Mouse (Mus musculus) limb, embryonic 14.5 days (tissue): ENCODE measurements around the gene Ranbp10. TPM values are rescaled to one million over a fixed set of nuclear protein-coding genes. Genes with fewer than 3 reads are reported as not detected.

Experiments used
- ATAC-seq: fragments of 200-750 bp; cut with Nextera tagmentation; 2 replicates; pipeline ENCODE4 v1.8.0; 2017; ENCODE audit warnings: low read depth, moderate number of reproducible peaks, moderate TSS enrichment; ENCODE audit not compliant: low FRiP score
- DNase-seq: peaks from one replicate; pipeline ENCODE4 v3.0.0-alpha.2; 2015; ENCODE audit warnings: low spot score
- H3K27ac ChIP-seq: fragments of 300-500 bp; sonication (generic); replicated peaks from 2 replicates; pipeline ENCODE4 v1.5.1; 2014; ENCODE audit warnings: low read depth, mild to moderate bottlenecking, low read length, moderate library complexity, mixed read lengths
- H3K27me3 ChIP-seq: fragments of 300-500 bp; sonication (generic); 2 replicates; pipeline ENCODE4 v1.6.1; 2014; ENCODE audit warnings: low read length, mixed read lengths; ENCODE audit not compliant: control insufficient read depth, insufficient read depth
- H3K36me3 ChIP-seq: fragments of 300-500 bp; sonication (generic); 2 replicates; pipeline ENCODE4 v1.6.1; 2014; ENCODE audit warnings: mild to moderate bottlenecking, low read length, moderate library complexity, mixed read lengths; ENCODE audit not compliant: control insufficient read depth, insufficient read depth
- H3K4me1 ChIP-seq: fragments of 300-500 bp; sonication (generic); 2 replicates; pipeline ENCODE4 v1.6.1; 2014; ENCODE audit warnings: antibody characterized with exemption, low read length, mixed read lengths; ENCODE audit not compliant: control insufficient read depth, insufficient read depth
- H3K4me2 ChIP-seq: fragments of 300-500 bp; sonication (generic); replicated peaks from 2 replicates; pipeline ENCODE4 v1.6.1; 2014; ENCODE audit warnings: low read depth, mild to moderate bottlenecking, low read length, moderate library complexity; ENCODE audit not compliant: severe bottlenecking
- H3K4me3 ChIP-seq: fragments of 300-500 bp; sonication (generic); replicated peaks from 2 replicates; pipeline ENCODE4 v1.5.1; 2014; ENCODE audit warnings: low read length
- H3K9ac ChIP-seq: fragments of 300-500 bp; sonication (generic); 2 replicates; pipeline ENCODE4 v1.6.1; 2014; ENCODE audit warnings: mild to moderate bottlenecking, low read depth, low read length, moderate library complexity; ENCODE audit not compliant: severe bottlenecking
- H3K9me3 ChIP-seq: fragments of 300-500 bp; sonication (generic); 2 replicates; pipeline ENCODE4 v1.6.1; 2016; ENCODE audit warnings: low read length; ENCODE audit not compliant: control insufficient read depth
- POLR2A ChIP-seq: fragments of 200-500 bp; IDR thresholded peaks from 2 replicates; pipeline ENCODE4 v1.8.0; 2012; ENCODE audit warnings: inconsistent platforms, mild to moderate bottlenecking, moderate library complexity, borderline replicate concordance; ENCODE audit not compliant: insufficient read depth, insufficient read length; ENCODE audit errors: extremely low read depth
- WGBS: fragments of 180-500 bp; shearing (Covaris S2); extraction: QIAGEN DNeasy Blood & Tissue Kit; methylation state at CpG from one replicate; pipeline ENCODE4 v1.1.7; 2014; 5-methylcytosine and 5-hydroxymethylcytosine counted together
- polyA plus RNA-seq, 2 experiments: library from polyadenylated mRNA; depleted of rRNA in 1 of 2; stranded (reverse) in 1 of 2; unstranded in 1 of 2; fragments of >200 nt; fragmentation: Nextera tagmentation in 1 of 2; extraction: Ambion mirVana in 1 of 2; gene quantifications; 2 replicates each; pipeline versions ENCODE4 v1.2.1 to v1.2.3; 2012 to 2014

The Ranbp10 gene
- polyA plus RNA-seq, 2 experiments = 12.2 to 31.3 TPM

GRCm38 (mm10) chr8:105811543-105811942, 15.6 kb downstream of the Ranbp10 start:
- Histone ChIP-seq H3K4me3 (no peak overlapping the region), H3K9ac (no peak overlapping the region), H3K9me3 (no peaks in the 10 kb centered on the region), H3K27me3 (no peaks in the 10 kb centered on the region), H3K4me2 (no peak overlapping the region), H3K36me3 (peaks cover 23% of the 10 kb centered on the region), H3K27ac (no peak overlapping the region), H3K4me1 (no peaks in the 10 kb centered on the region)
- TF ChIP-seq POLR2A = no peak
- DNase-seq (no peak), ATAC-seq (no peak)
- WGBS = 82% methylated on average over 3 of the region's 3 CpGs

- no peak for TF ChIP-seq POLR2A
- Histone ChIP-seq H3K4me1 (no peaks in the 10 kb centered on the region), H3K9ac (no peak overlapping the region), H3K27ac (no peak overlapping the region), H3K4me3 (no peak overlapping the region), H3K4me2 (no peak overlapping the region), H3K36me3 (peaks cover 23% of the 10 kb centered on the region), H3K27me3 (no peaks in the 10 kb centered on the region), H3K9me3 (no peaks in the 10 kb centered on the region)
- ATAC-seq (no peak), DNase-seq (no peak)
- 91% methylated on average over 10 of the region's 10 CpGs for WGBS
These were observed 16.1 kb downstream of the Ranbp10 start for GRCm38 (mm10) chr8:105811061-105811460.

GRCm38 (mm10) chr8:105810245-105810786, 16.8 kb downstream of the Ranbp10 start:
- Histone ChIP-seq H3K4me3 (no peak overlapping the region), H3K4me1 (no peaks in the 10 kb centered on the region), H3K36me3 (peaks cover 27% of the 10 kb centered on the region), H3K9me3 (no peaks in the 10 kb centered on the region), H3K27ac (no peak overlapping the region), H3K27me3 (no peaks in the 10 kb centered on the region), H3K9ac (no peak overlapping the region), H3K4me2 (no peak overlapping the region)
- WGBS = 87% methylated on average over 6 of the region's 6 CpGs
- TF ChIP-seq POLR2A = no peak
- DNase-seq = no peak
- no peak for ATAC-seq

DNA sequence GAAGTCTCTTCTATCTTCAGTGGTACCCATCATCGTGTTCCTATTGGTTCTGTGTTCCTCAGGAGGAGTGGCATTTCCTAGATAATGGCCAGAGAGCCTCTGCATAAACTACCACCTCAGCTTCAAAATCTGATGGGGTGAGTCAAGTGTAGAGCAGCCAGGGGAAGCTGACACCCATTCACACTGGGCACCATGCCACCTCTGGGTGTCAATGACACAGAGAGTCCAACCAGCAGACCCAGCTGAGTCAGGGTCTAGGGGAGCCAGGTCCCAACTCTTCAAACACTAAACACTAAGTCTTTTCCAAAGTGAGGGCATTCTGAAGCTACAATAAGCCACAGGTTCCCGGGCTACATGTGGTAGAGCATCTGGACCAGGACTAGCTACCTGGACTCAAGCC, 18.7 kb downstream of the Ranbp10 start:
- TF ChIP-seq POLR2A = no peak
- DNase-seq = no peak
- Histone ChIP-seq H3K4me1 (no peaks in the 10 kb centered on the region), H3K4me3 (no peak overlapping the region), H3K27me3 (no peaks in the 10 kb centered on the region), H3K9me3 (no peaks in the 10 kb centered on the region), H3K4me2 (no peak overlapping the region), H3K36me3 (peaks cover 32% of the 10 kb centered on the region), H3K9ac (no peak overlapping the region), H3K27ac (no peak overlapping the region)
- ATAC-seq = no peak
- WGBS = 92% methylated on average over 2 of the region's 2 CpGs

DNA sequence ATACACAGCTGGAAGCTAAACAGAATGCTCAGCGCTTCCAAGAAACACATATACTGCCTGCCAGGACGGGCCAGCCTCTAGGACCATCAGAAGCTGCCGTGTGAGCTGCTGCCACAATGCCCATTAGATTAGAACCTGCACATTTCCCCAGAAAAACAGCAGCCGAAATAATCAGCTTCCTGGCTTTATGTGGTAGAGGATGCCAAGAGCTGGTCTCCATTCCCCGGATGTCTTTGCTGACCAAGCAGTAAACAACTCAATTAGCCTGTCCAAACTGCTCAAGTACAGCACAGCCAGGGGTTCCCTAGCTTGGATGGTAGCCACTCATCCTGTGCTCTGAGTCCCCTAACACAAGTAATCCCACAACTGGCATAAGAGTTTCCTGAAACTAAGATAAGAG, 19.4 kb downstream of the Ranbp10 start:
- no peak overlapping the region for H3K9ac ChIP-seq
- H3K36me3 ChIP-seq = peaks cover 37% of the 10 kb centered on the region
- no peak overlapping the region for H3K27ac ChIP-seq
- DNase-seq (no peak), ATAC-seq (no peak)
- no peaks in the 10 kb centered on the region for H3K4me1 ChIP-seq
- H3K27me3 ChIP-seq = no peaks in the 10 kb centered on the region
- no peak overlapping the region for H3K4me2 ChIP-seq
- no peaks in the 10 kb centered on the region for H3K9me3 ChIP-seq
- TF ChIP-seq POLR2A = no peak
- WGBS = 83% methylated on average over 5 of the region's 5 CpGs
- H3K4me3 ChIP-seq = no peak overlapping the region

GRCm38 (mm10) chr8:105805964-105806363, 21.2 kb downstream of the Ranbp10 start:
- H3K36me3 ChIP-seq = peaks cover 27% of the 10 kb centered on the region
- no peak for TF ChIP-seq POLR2A
- H3K27me3 ChIP-seq = no peaks in the 10 kb centered on the region
- no peak for ATAC-seq
- no peaks in the 10 kb centered on the region for H3K9me3 ChIP-seq
- WGBS = 83% methylated on average over 1 of the region's 1 CpGs
- no peak overlapping the region for H3K4me2 ChIP-seq
- H3K9ac ChIP-seq = no peak overlapping the region
- H3K4me3 ChIP-seq = no peak overlapping the region
- H3K27ac ChIP-seq = no peak overlapping the region
- no peaks in the 10 kb centered on the region for H3K4me1 ChIP-seq
- no peak for DNase-seq
